Mouse (Mus musculus) thymus, postnatal 25 days (tissue): ENCODE data around the gene Lhx2.

Experiments used
- DNase-seq: peaks from one replicate; pipeline ENCODE4 v3.0.0; 2022

Lhx2 gene

GRCm38 (mm10) chr2:38367023-38367422 lies 27.9 kb downstream of the Lhx2 start:
- no peak for DNase-seq

DNA sequence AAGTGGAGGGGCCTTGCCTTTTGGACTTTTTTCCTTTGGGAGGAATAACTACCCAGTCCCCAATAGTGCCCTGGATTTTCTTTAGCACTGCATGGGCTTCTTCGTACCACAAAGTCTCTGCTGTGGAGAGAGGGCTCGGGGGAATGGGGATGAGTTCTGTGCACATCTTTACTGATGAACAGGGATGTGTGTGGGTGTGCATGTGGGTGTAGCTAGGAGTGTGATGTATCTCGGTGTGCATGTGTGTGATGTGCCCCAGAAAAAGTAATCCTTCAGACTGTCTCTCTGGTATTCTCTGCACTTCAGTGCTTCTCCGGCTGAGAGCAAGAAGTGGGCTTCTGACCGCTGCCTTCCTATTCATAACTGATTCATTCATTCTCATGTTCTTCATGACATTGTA lies 28.8 kb downstream of the Lhx2 start:
- DNase-seq = no peak

DNA sequence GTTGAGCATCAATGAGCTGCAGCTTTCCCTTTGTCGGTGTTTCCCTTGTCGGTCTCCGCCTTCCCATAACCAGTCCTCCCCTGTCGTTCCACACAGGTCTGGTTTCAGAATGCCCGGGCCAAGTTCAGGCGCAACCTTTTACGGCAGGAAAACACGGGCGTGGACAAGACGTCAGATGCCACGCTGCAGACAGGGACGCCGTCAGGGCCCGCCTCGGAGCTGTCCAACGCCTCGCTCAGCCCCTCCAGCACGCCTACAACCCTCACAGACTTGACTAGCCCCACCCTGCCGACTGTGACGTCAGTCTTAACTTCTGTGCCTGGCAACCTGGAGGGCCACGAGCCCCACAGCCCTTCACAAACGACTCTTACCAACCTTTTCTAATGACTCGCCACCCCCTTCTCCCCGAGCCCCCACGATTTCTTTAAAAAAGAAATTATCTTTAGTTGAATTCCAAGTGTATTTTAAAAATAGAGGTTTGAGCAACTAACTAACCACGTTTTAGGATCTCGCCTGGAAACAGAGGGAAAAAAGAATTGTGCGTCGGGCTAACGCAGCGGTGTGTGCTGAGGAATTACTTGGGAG lies 29.8 kb downstream of the Lhx2 start:
- DNase-seq = peak; percentile 48

GRCm38 (mm10) chr2:38375606-38376304 lies 36.7 kb downstream of the Lhx2 start:
- DNase-seq = peak; percentile 64

DNA sequence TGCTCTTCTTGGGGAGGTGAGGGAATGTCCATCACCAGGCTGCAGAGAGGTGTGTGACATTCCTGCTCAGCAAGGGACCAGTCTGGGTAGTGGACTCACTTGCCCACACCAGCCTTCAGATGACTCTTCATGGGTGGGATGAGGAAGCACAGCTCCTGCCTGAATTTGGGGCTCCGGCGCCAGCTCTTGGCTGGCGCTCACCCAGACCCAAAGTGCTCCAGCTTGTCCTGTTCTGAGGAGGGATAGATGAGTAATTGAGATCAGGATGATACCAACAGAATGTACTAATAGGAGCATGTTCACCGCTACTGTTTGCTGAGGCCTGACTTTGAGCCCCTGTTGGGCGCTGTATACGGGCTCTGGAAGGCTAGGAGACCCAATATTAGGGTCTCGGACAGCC lies 38.2 kb downstream of the Lhx2 start:
- DNase-seq = no peak

GRCm38 (mm10) chr2:38378346-38378745 lies 39.3 kb downstream of the Lhx2 start:
- peak; percentile 23 for DNase-seq

DNA sequence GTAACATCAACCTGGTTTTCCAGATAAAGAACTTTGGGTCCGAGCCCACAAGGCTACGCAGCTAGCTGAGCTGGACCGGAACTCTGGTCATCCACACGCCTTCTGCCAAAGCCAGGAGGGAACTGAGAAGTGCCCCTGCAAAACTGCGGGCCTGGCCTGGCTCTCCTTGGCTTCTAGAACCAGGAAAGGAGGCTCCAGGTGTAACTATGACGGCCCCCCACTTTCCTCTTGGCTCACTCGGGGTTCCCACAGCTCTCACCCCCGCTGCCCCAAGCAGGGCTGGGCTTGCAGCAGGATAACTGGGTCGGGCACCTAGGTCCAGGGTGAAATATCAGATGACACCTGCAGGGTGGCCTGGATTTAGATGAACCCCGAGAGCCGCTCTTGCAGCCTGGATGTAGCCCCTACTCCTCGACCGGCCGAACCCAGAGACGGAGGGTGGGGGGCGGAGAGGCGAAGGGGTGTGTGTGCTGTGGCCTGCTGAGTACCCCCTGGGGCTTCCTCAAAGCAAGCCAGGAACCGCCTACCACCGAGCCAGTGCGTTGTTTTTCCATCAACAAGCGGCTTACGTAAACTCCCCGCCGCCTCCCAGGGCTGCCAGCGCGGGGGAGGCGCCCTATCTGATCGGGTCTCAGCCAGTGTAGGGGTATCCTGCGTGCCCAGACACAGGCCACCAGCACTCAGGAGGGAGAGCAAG lies 39.9 kb downstream of the Lhx2 start:
- no peak for DNase-seq

DNA sequence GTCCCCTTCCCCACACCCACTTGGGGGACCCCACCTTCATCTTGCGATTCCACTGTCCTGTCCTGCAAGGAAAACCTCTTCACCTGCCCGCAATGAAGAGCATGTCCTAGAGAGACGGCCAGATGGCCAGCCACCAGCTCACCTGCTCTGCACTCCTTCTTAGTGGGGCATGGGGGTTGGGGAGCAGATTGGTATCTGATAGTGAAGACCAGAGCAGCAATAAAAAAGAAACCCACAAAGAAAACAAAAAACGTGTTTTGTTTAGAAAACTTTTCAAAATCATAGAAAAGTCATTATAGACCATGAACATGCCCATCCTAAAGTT lies 40.4 kb downstream of the Lhx2 start:
- no peak for DNase-seq

DNA sequence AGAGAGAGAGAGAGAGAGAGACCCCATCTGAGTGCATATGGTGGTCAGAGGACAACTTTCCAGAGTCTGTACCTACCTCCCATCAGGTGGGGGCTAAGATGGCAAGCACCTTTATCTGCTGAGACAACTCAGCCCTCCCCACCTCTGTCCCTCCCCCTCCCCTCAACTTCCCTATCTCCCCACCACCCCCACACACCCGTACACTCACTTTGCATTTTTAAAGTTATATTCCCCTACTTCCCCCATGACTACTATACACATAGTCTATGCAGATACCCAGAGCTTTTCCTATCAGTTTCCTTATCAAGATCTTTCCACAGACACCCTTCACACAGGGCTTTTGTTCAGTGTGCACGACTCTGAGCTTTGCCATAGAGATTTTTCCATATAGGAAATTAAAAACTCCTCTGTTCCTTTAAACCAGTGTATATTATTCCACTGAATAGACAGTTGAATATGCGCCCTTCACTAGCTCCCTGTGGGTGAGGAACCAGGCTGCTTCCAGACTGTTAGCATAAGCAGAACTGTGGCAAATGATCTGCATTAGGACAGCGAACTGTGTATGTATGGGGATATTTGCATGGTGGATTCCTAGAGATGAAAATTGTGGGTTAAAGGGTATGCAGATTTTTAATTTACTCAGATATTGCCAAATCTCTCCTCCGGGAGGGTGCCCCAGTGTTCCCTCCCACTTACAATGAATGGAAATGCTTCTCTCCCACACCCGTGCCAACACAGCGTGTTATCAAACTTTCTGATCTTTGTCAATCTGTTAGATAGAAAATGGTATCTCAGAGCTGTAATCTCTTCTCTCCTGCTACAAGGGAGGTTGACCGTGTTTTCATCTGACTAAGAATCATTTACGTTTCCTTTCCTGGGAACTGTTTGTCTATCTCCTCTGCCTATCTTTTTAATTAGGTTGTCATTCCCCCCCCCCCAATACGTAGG lies 41.3 kb downstream of the Lhx2 start:
- DNase-seq = no peak

DNA sequence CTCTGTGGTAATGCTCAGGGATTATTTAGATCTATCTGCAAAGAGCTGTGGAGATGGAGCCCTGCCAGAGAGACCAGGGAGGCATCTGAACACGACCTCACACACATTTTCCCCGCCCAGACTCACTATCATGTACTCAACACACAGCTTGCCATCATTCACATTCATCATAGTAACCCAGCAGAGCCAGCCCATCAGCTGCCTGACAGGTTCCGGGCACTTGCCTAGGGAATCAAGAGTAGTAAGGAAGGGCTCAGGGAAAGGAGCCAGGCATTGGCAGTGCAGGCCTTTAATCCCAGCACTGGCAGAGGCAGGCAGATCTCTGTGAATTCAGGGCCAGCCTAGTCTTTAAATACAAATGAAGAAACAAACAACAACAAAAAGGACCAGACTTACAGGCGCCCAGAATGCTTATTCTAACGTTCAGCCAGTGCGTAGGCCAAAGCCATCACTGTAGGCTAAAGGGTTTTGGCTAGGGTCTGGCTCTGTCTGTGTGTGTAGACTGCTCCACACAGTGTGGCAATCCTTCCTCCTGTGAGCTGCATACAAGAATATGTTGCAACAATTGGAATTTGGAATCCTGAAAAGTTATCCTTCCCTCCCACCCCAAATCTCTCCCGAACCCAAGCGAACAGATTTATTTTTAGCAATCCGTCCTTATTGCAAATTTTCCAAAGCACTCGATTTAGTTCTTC lies 48.6 kb downstream of the Lhx2 start:
- DNase-seq = no peak

DNA sequence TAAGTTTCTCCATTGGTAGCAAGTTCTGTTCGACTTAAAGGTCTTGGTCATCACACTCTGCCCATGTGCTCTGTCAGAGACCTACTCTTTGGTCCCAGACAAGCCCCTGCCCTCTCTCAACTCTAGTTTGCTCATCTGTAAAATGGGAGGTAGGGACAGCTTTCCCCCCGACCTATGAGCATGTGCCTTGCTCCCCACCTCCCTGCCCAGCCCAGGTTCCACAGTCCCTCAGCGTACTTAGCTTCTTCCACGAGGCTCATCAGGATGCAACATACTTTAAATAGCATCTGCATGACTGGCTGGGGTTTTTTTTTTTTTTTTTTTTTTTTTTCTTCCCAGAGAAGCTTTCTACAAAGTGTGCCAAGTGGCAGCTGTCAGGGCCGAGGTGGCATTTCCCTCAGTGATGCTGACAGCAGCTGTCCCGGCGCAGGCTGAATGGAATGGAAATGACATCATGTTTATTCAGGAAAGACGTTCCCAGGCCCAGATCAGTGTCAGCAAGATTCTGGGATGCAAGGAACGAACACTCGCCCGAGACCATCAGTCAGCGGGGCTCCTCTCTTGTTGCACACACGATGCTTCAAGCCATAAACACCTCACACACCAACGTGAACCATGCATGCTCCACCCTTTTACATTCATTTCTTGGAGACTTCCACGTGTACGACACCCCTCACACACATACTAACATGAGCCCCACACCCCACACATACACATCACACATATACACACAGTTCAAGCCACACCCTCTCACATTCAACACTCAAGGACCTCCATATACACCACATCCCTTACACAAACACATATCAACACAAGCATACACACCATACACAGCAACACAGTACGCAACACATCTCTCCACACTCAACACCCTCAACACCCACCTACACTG lies 56.1 kb downstream of the Lhx2 start:
- no peak for DNase-seq

GRCm38 (mm10) chr2:38395869-38396236 lies 56.8 kb downstream of the Lhx2 start:
- no peak for DNase-seq

- DNase-seq = no peak
These were observed 58.2 kb downstream of the Lhx2 start for GRCm38 (mm10) chr2:38397306-38397705.

GRCm38 (mm10) chr2:38397882-38398281 lies 58.8 kb downstream of the Lhx2 start:
- DNase-seq = no peak

DNA sequence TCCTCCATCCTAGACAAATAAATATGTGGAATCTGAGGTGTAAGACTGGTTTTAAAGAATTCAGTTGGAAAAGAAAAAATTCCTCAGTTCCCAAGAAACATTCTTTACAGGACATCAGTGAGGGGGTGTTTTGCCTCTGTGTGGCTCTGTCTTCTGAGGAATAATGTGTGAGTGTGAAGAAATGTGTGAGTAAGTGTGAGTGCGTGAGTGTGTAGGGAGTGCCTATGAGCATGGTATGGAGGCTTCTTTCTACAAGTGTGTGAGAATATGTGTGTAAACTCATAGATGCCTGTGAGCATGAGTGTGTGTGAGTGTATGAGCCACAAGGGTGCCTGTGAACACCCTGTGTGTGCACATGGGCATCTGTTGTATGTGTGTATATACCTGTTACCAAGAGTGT lies 63.5 kb downstream of the Lhx2 start:
- DNase-seq = no peak

- DNase-seq = no peak
These were observed 64.2 kb downstream of the Lhx2 start for GRCm38 (mm10) chr2:38403231-38403630.

DNA sequence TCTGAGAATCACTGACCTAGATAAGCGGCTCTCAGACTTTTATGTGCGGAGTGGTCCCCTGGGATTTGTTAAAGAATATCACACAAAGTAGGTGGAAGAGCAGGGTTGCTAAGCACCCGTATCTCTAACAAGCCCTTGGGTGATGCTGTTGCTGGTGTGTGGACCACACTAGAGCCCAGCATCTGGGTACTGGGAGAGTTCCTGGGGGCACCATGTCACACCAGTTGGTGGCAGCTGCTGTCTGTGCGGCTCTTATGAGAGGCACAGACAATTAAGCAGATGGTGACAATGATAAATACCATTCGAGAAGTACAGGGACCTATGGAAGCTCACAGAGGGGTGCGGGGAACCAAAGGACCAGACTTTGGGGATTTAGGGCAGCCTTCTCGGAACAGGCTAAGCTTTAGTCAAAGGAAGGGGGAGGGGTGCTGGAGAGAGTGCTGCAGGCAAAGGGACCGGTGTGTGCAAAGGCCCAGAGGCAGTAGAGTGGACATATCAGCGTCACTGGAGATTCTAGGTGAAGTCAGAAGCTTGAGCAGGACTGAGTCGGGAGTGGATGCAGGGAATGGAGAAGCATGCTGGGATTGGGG lies 65.0 kb downstream of the Lhx2 start:
- no peak for DNase-seq

GRCm38 (mm10) chr2:38405356-38405755 lies 66.3 kb downstream of the Lhx2 start:
- DNase-seq = no peak

- no peak for DNase-seq
These were observed 70.2 kb downstream of the Lhx2 start for GRCm38 (mm10) chr2:38409309-38409708.

DNA sequence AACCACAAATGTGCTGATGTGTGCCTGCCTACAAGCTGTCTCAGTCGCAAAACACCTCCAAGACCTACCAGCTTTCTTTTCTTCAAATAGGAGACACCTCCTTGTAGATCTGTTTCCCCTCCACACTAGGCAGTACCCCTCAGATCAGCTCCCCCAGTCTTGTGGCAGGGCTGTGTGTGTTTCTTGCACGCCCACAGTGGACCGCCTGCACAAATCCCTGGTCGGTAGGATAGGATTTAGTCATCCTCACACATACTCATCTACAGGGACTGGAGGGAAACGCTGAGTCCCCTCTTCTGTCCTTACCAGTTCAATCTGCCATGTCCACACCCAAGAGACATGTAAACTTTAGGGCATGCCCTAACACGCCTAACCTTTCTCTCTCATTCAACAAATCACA lies 71.1 kb downstream of the Lhx2 start:
- DNase-seq = no peak

- DNase-seq = no peak
These were observed 73.6 kb downstream of the Lhx2 start for GRCm38 (mm10) chr2:38412599-38413177.
